Mouse (Mus musculus) intestine, embryonic 15.5 days (tissue): ENCODE measurements around the gene Kmt2c. TPM values are rescaled to one million over a fixed set of nuclear protein-coding genes. Genes with fewer than 3 reads are reported as not detected.
A peak's percentile ranks its signal among the peaks of the same experiment; 100 is the strongest.

Source experiments
- ATAC-seq: fragments of 200-750 bp; cut with Nextera tagmentation; 2 replicates; pipeline ENCODE4 v1.8.0; 2017; ENCODE audit warnings: moderate TSS enrichment, moderate library complexity
- H3K27ac ChIP-seq: fragments of 300-500 bp; sonication (generic); 2 replicates; pipeline ENCODE4 v1.5.1; 2015; ENCODE audit warnings: mild to moderate bottlenecking, inconsistent platforms
- H3K27me3 ChIP-seq: fragments of 300-500 bp; sonication (generic); replicated peaks from 2 replicates; pipeline ENCODE4 v1.6.1; 2015; ENCODE audit warnings: inconsistent platforms
- H3K36me3 ChIP-seq: fragments of 300-500 bp; sonication (generic); 2 replicates; pipeline ENCODE4 v1.6.1; 2015; ENCODE audit warnings: inconsistent platforms
- H3K4me1 ChIP-seq: fragments of 300-500 bp; sonication (generic); replicated peaks from 2 replicates; pipeline ENCODE4 v1.6.1; 2015; ENCODE audit warnings: inconsistent platforms
- H3K4me2 ChIP-seq: fragments of 300-500 bp; sonication (generic); replicated peaks from 2 replicates; pipeline ENCODE4 v1.6.1; 2015; ENCODE audit warnings: mild to moderate bottlenecking, inconsistent platforms
- H3K4me3 ChIP-seq: fragments of 300-500 bp; sonication (generic); replicated peaks from 2 replicates; pipeline ENCODE4 v1.5.1; 2015; ENCODE audit warnings: inconsistent platforms
- H3K9ac ChIP-seq: fragments of 300-500 bp; sonication (generic); 2 replicates; pipeline ENCODE4 v1.6.1; 2015; ENCODE audit warnings: inconsistent platforms
- H3K9me3 ChIP-seq: fragments of 300-500 bp; sonication (generic); 2 replicates; pipeline ENCODE4 v1.6.1; 2016; ENCODE audit warnings: inconsistent platforms
- WGBS: fragments of 180-500 bp; shearing (Covaris S2); methylation state at CpG from one replicate; pipeline ENCODE4 v1.1.7; 2015; 5-methylcytosine and 5-hydroxymethylcytosine counted together
- polyA plus RNA-seq: library from polyadenylated mRNA; unstranded; fragments of >200 nt; fragmentation: Nextera tagmentation; extraction: Ambion mirVana; gene quantifications from 2 replicates; pipeline ENCODE4 v1.2.1, GENCODE M21; 2015

The Kmt2c gene
- polyA plus RNA-seq, 1 experiment from 2014 or later: 11.5 TPM

DNA sequence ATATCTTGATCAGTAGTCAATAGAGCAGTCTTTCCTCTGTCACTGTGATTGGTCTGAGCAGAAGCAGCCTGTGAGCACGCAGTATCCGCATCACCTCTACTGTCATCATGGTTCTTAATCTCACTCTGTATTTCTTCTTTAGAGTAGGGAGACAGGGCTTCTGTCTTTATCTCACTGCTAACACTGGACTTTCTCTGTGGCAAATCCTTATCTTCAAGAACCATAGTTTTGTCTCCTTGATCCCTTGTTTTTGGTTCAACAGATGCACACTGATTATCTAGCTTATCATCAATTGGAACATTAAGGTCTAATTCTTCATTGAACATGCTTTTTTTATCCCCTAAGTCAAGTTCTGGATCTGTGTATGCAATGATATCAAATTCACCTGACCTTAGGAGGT is 188.4 kb downstream of the Kmt2c start:
- no peak for ATAC-seq
- WGBS: 95% methylated on average over 2 of the region's 2 CpGs
- Histone ChIP-seq H3K4me3 (no peak overlapping the region), H3K27me3 (no peaks in the 10 kb centered on the region), H3K36me3 (peaks cover 20% of the 10 kb centered on the region), H3K27ac (no peak overlapping the region), H3K4me1 (no peaks in the 10 kb centered on the region), H3K9me3 (no peaks in the 10 kb centered on the region), H3K9ac (no peak overlapping the region), H3K4me2 (no peak overlapping the region)

DNA sequence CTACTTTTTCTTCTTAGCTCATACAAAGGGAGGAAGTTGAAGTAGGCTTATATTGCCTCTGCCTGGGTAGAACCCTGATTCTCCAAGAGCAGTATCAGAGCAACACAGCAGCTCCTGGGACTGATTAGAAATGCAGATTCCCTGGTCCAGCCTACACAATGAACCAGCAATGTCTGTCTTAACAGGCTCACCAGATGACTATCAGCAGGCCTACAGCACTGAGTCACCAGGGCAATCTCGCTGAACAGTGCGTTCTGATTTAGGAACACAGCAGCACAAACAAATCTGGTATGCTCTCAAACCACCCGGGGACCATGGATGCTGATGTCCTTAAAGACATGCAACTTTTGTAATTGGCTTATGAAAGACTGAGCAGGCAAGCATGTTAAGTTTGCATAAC is 201.8 kb downstream of the Kmt2c start:
- Histone ChIP-seq H3K4me2 (no peak overlapping the region), H3K36me3 (peaks cover 18% of the 10 kb centered on the region), H3K9me3 (no peaks in the 10 kb centered on the region), H3K4me3 (no peak overlapping the region), H3K27ac (no peak overlapping the region), H3K9ac (no peak overlapping the region), H3K27me3 (no peaks in the 10 kb centered on the region), H3K4me1 (no peaks in the 10 kb centered on the region)
- no peak for ATAC-seq
- 76% methylated on average over 3 of the region's 3 CpGs for WGBS

DNA sequence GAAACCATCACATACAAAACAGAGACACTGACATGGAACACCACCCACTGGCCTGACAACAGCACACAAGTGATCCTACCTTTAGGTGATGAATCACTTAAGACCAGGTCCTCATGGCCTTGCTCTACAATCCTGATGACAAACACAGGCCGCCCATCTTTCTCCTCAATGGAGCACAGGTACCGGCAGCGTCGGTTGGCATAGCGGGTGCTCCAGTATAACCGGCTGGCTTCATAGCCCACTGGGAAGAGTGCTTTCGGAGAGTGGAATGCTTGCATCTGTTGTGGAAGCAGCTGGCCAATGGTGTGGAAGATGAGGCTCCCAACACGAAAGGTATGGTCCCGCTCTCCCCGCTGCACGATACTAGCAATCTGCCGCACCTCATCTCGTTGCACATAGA is 214.6 kb downstream of the Kmt2c start:
- no peaks in the 10 kb centered on the region for H3K4me1 ChIP-seq
- peaks cover 16% of the 10 kb centered on the region; the same call in 1 of the 2 replicates for H3K36me3 ChIP-seq
- no peak overlapping the region for H3K4me2 ChIP-seq
- H3K27ac ChIP-seq: no peak overlapping the region
- no peak overlapping the region for H3K9ac ChIP-seq
- H3K4me3 ChIP-seq: no peak overlapping the region
- 96% methylated on average over 13 of the region's 13 CpGs for WGBS
- no peaks in the 10 kb centered on the region for H3K27me3 ChIP-seq
- no peaks in the 10 kb centered on the region for H3K9me3 ChIP-seq
- no peak for ATAC-seq

DNA sequence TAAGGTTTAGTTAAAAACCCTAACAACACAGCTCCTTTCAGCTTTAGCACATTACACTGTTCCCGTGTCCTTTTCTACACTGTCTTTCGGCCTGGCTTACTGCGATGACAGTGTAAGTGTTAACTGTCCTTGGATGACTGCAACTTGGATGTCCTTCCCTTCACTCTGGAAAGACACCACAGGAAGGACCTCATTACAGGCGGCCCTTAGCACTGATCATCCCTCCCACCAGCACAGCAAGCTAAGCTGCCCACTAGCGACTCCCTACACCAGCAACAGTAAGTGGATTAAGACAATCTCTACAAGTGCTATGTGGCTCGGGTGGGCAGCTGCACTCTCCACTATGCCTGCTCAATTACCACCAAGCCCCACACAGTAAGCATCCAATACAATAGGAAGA is 222.2 kb downstream of the Kmt2c start:
- Histone ChIP-seq H3K9me3 (no peaks in the 10 kb centered on the region), H3K36me3 (peaks cover 24% of the 10 kb centered on the region)

DNA sequence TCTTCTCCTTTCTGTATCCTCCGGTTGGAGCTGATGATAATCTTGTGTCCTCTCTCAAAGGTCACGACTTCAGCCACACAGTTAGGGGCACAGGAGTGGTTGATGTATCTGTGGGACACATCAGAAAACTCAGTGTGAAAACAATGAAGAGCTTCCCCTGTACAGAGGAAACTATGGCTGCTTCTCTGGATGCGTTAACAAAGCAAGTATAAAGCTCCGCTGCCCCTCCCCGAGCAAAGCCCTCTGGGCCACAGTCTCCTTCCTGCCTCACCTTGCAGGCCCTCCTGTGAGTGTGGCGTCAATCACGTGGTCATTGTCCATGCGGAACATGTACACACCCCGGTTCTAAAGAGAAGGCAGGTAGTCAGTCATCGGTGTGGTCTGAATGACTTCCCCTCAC is 223.0 kb downstream of the Kmt2c start:
- Histone ChIP-seq H3K4me1 (no peaks in the 10 kb centered on the region), H3K4me3 (no peak overlapping the region), H3K9ac (no peak overlapping the region), H3K9me3 (no peaks in the 10 kb centered on the region), H3K27ac (no peak overlapping the region), H3K4me2 (no peak overlapping the region), H3K27me3 (no peaks in the 10 kb centered on the region), H3K36me3 (peaks cover 20% of the 10 kb centered on the region)
- WGBS: 90% methylated on average over 10 of the region's 10 CpGs
- no peak for ATAC-seq

More for the DNA sequence above, 222.2 kb downstream of the Kmt2c start:
- no peak overlapping the region for H3K27ac ChIP-seq
- ATAC-seq: no peak
- 87% methylated on average over 6 of the region's 6 CpGs for WGBS
- H3K4me1 ChIP-seq: no peaks in the 10 kb centered on the region
- H3K27me3 ChIP-seq: no peaks in the 10 kb centered on the region
- no peak overlapping the region for H3K4me3 ChIP-seq
- no peak overlapping the region for H3K4me2 ChIP-seq
- no peak overlapping the region for H3K9ac ChIP-seq

DNA sequence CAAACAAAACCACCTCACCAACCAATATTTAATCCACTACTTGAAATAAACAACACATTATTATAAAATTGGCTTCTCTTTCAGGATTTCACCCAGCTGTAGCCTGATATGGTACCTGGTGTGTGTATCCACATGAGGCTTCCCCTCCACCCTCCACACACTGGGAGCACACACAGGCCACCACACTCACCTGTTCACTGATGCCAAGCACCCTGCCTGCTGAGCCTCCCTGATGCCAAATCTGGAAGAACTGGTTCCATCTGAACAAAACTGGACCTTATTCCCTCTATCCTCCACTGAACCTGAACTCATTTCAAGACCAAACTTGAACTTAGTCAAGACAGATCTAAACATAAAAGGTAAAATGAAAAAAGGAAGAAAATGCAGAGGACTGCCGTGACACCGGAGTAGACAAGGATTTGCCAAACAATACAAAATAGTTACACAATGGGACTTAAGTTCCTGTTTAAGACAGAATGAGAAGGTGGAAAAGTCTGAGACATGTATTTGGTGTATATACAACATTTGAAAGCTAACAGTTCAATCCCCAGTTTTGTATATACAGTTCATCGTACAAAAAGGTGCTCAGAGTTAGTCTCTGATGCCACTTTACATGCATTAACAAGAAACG is 230.2 kb downstream of the Kmt2c start:
- Histone ChIP-seq H3K27ac (no peak overlapping the region), H3K27me3 (no peaks in the 10 kb centered on the region), H3K9me3 (no peaks in the 10 kb centered on the region), H3K4me1 (no peaks in the 10 kb centered on the region), H3K36me3 (peaks cover 16% of the 10 kb centered on the region), H3K4me2 (no peak overlapping the region), H3K4me3 (no peak overlapping the region), H3K9ac (no peak overlapping the region)
- ATAC-seq: no peak
- 90% methylated on average over 4 of the region's 4 CpGs for WGBS

DNA sequence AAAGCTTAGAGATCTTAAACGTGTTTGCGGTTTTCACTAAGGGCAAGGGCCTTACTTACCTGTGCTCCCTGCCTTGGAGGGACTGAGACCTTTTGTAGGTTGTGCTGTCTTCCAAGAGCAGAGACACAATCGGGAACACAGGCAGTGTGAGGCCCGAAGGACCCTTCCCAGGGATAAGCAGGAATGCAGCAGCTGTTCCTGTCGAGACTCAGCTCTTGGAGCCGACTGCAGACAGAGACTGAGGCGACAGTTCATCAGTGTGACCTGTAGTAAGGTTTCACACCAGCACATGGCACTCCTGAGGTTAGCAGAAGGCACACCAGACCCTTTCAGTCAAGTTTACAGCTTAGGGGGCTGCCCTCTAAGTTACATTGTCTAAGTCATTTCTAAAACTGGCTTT is 236.3 kb downstream of the Kmt2c start:
- no peak overlapping the region for H3K27ac ChIP-seq
- ATAC-seq: no peak
- H3K9ac ChIP-seq: no peak overlapping the region
- peaks cover 9% of the 10 kb centered on the region for H3K36me3 ChIP-seq
- no peaks in the 10 kb centered on the region for H3K9me3 ChIP-seq
- no peak overlapping the region for H3K4me2 ChIP-seq
- H3K4me3 ChIP-seq: no peak overlapping the region
- 73% methylated on average over 7 of the region's 7 CpGs for WGBS
- no peaks in the 10 kb centered on the region for H3K4me1 ChIP-seq
- no peaks in the 10 kb centered on the region for H3K27me3 ChIP-seq

DNA sequence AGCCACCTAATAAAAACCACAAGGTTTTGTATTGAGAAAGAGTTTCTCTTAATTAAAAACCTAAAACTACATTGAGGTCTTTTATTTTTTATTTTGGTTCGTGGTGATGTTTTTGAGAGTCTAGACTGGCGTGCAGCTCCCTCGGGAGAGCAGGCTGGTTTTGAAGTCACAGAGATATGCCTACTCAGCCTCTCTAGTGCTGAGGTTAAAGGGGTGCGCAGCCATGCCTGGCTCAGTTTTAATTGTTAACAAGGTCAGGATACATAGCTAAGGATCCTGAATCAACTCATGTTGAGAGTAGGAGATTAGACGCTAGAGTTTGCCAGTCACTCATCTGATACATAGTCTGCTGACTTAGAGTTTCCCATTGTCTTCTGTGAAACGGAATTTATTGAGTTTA is 237.1 kb downstream of the Kmt2c start:
- no peaks in the 10 kb centered on the region for H3K27me3 ChIP-seq
- no peaks in the 10 kb centered on the region for H3K4me1 ChIP-seq
- H3K27ac ChIP-seq: no peak overlapping the region
- H3K36me3 ChIP-seq: peaks cover 16% of the 10 kb centered on the region
- no peak overlapping the region for H3K9ac ChIP-seq
- H3K9me3 ChIP-seq: no peaks in the 10 kb centered on the region
- no peak for ATAC-seq
- H3K4me3 ChIP-seq: no peak overlapping the region
- no peak overlapping the region for H3K4me2 ChIP-seq
- WGBS: 78% methylated on average over 6 of the region's 6 CpGs

DNA sequence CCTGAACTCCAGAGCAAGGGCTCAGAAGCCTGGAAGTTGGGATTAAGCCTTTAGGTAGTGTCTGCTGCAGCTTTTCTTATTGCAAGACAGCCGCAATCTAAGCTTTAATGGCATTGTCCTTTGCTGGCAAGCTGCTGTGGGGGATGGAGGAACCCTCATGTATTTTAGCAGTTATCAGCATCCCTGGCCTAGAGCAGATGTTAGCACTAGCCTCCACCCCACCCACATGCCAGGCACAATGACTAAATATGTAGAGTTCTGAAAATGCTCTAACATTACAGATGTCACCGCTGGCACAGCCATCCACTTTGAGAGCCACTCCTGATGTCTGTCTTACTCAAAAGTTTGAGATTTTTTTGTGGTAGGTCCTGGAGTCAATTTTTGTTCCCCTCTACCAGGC is 241.9 kb downstream of the Kmt2c start:
- Histone ChIP-seq H3K27ac (no peak overlapping the region), H3K9ac (no peak overlapping the region), H3K4me3 (no peak overlapping the region), H3K4me1 (no peaks in the 10 kb centered on the region), H3K27me3 (no peaks in the 10 kb centered on the region), H3K9me3 (no peaks in the 10 kb centered on the region), H3K36me3 (peaks cover 14% of the 10 kb centered on the region; the same call in 1 of the 2 replicates), H3K4me2 (no peak overlapping the region)
- ATAC-seq: no peak
- WGBS: 84% methylated on average over 2 of the region's 2 CpGs

DNA sequence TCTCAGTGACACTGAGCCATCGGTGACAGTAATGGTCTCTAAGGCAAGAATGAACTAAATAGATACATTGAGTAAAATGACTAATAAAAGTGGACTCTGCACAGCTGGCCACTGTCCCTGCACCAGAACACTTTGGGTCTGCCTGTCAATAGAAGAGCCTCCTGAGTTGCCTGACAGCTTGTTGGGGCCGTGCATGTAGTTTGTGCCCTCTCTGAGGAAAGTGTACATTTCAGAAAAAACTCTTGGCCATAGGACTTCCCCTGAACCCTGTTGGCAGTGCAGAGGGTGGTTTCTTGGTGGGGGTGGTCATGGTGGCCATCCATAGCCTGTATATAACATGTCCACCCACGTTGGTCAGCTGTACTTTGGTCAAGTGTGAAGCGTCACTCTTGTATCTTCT is 244.1 kb downstream of the Kmt2c start:
- no peaks in the 10 kb centered on the region for H3K4me1 ChIP-seq
- H3K9ac ChIP-seq: no peak overlapping the region
- no peak overlapping the region for H3K4me3 ChIP-seq
- WGBS: 93% methylated on average over 4 of the region's 4 CpGs
- H3K36me3 ChIP-seq: peaks cover 19% of the 10 kb centered on the region; the same call in 1 of the 2 replicates
- no peak for ATAC-seq
- H3K9me3 ChIP-seq: no peaks in the 10 kb centered on the region
- H3K27me3 ChIP-seq: no peaks in the 10 kb centered on the region
- no peak overlapping the region for H3K27ac ChIP-seq
- H3K4me2 ChIP-seq: no peak overlapping the region

DNA sequence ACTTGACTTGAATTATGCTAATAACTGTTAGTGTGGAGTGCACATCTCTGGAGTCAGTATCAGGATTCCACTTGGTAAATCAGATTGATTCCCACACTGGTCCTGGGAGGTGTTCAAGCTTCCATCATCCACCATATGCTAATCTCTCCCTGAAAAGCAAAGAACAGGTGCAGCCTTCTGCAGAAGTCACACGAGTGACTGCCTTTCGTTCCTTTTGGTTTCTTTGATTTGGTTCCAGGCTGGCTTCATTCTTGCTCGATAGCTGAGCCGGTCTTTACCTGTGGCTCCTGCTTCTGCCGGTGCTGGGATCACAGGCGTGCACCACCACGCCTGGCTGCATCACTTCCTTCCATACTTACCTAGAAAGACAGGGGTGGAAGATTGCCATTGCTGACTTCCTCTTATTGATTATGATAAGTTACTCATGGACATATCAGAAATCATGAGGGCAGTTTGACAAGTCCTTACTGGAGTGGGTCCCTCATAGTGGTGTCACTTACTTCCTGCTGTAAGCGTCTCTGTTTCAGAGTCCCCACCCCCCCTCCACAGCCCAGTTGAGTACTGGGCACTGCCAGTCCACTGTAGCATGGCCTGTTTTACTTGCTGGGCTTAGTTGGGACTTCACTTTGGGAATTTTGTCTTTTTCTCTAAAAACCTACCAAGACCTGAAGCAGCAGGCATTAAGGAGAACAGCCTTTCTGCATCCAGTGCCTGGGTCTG is 245.6 kb downstream of the Kmt2c start:
- H3K4me2 ChIP-seq: no peak overlapping the region
- peak overlapping the region; percentile 77 for H3K27ac ChIP-seq
- H3K36me3 ChIP-seq: peaks cover 19% of the 10 kb centered on the region; the same call in 1 of the 2 replicates
- no peak overlapping the region for H3K4me3 ChIP-seq
- WGBS: 66% methylated on average over 8 of the region's 8 CpGs
- H3K9me3 ChIP-seq: no peaks in the 10 kb centered on the region
- H3K9ac ChIP-seq: no peak overlapping the region
- H3K4me1 ChIP-seq: no peaks in the 10 kb centered on the region
- peak; percentile 83 for ATAC-seq
- H3K27me3 ChIP-seq: no peaks in the 10 kb centered on the region

DNA sequence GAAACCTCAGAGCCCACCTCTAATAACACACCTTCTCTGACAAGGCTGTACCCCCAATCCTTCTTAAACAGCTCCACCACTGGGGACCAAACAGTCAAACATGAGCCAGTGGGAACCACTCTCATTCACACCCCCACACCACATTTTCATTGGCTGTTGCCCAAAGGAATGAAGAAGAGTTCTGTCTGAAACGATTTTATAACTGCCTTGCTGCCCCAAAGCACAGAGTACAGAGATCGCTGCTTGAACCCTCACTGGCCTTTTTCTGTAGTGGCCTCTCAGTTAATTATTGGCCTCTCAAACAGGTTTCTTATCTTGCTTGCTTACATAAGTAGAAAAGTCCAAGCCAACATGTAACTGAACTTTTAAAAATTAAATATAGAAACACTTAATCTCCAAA is 246.2 kb downstream of the Kmt2c start:
- H3K4me2 ChIP-seq: no peak overlapping the region
- no peaks in the 10 kb centered on the region for H3K9me3 ChIP-seq
- no peaks in the 10 kb centered on the region for H3K4me1 ChIP-seq
- WGBS: 58% methylated on average over 2 of the region's 2 CpGs
- ATAC-seq: peak; percentile 92
- no peak overlapping the region for H3K9ac ChIP-seq
- no peak overlapping the region for H3K4me3 ChIP-seq
- H3K27ac ChIP-seq: peak overlapping the region; percentile 81
- H3K27me3 ChIP-seq: no peaks in the 10 kb centered on the region
- peaks cover 16% of the 10 kb centered on the region; the same call in 1 of the 2 replicates for H3K36me3 ChIP-seq

DNA sequence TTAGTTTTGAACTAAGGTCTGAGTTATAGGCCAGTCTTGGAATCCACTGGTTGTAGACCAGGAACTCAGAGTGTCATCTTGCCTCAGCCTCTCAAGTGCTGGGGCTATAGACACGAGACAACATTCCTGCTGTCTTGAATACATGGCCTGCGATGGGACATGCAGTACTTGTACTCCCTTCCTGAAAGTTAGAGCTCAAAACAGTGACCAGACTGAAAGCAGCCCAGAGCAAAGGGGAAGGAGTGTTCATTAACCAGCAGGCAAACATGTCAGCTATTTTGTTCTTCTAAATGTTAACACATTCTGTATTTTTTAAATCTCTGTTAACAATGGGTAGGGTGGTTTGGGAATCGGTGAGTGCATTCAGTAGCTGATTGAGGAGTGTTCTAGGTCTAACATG is 251.5 kb downstream of the Kmt2c start:
- H3K36me3 ChIP-seq: peaks cover 5% of the 10 kb centered on the region; the same call in 1 of the 2 replicates
- no peak overlapping the region for H3K27ac ChIP-seq
- no peaks in the 10 kb centered on the region for H3K4me1 ChIP-seq
- WGBS: 69% methylated on average over 3 of the region's 3 CpGs
- no peaks in the 10 kb centered on the region for H3K9me3 ChIP-seq
- no peak overlapping the region for H3K4me3 ChIP-seq
- no peaks in the 10 kb centered on the region for H3K27me3 ChIP-seq
- ATAC-seq: no peak
- H3K4me2 ChIP-seq: no peak overlapping the region
- no peak overlapping the region for H3K9ac ChIP-seq
